Mouse (Mus musculus) cerebellum, postnatal 10 days (tissue): ENCODE data around the gene Lamtor3.
"Not testable (repeated sequence)": the region's sequence is repeated elsewhere in the genome, so short reads cannot be mapped to it uniquely, and the experiment has no call there.

ENCODE experiments used
- DNase-seq, 2 experiments: peaks; one replicate each; pipeline ENCODE4 v3.0.0; 2021; ENCODE audit warnings: mixed read lengths in 2 of 2

Gene Lamtor3

DNA sequence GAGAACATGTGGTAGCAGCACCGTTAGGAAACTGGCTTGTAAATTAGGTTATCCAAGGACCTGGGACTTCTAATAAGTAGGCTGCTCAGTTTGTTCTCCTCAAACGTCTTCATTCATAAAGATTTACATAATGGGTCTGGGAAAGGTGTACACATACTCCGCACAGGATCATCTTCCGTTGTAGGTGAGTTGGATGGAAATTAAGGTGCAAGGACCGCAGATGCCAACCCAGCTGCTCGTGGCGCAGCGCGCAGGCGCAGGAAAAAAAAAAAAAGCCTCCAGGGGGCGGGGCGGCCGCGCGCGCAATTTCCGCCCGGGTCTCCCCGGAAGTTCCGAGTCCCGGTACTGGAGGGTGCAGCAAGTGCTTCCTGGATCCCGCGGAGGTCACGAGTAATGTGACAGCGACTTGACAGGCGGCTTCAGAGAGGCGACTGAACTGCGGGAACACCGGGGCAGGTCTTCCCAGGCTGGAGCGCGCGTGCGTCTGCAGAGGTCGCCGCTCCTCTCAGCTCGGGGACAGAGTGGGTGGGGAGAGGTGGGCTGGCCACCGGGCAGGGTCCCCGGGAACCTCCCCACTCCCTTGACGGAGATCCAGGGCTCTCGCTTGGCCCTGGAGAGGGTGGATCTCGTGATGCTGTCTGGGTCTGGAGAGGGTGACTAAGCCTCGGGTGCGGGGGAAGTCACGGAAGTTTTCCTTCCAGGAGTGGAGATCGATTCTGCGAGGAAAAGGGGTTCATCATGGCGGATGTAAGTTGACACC is at the start of gene Lamtor3:
Gene Lamtor3, plus strand, starts transcription at position 335 of the 760 bp plus-strand sequence.
- peak; percentile 96 for DNase-seq

DNA sequence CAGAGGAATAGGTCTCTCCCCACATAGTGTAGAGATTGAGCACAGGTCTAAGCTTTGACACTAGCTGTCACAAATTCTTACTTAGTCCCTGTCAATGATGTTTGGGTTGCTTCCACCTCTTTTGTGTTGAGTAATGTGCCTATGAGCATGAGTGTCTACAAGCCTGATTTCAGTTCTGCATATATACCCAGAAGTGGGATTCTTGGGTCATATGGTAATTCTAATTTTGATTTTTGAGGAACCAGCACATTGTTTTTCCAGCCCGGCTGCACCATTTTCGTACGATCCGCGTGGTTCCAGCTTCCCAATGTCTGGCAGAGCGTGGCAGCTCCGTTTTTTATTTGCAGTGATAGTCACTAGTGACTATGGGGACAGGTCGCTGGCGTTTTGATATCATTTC is 48.9 kb upstream of the Lamtor3 start:
- DNase-seq, result no peak

DNA sequence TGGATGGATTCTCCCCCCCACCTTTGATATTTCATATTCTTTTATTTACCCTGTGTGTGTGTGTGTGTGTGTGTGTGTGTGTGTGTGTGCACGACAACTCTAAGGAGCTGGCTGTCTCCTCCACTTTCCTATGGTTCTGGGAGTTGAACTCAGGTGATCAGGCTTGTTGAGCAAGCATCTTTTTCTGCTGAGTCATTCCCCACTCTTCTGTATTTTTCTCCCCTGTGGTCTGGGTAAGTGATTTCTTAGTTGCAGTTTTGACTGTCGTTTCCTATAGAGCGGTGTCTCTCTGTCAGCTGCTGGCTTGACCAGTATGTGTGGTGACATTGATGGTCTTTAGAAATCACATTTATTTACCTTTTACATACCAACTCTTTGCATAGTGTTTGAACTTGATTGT is 39.0 kb upstream of the Lamtor3 start:
- no peak for DNase-seq

DNA sequence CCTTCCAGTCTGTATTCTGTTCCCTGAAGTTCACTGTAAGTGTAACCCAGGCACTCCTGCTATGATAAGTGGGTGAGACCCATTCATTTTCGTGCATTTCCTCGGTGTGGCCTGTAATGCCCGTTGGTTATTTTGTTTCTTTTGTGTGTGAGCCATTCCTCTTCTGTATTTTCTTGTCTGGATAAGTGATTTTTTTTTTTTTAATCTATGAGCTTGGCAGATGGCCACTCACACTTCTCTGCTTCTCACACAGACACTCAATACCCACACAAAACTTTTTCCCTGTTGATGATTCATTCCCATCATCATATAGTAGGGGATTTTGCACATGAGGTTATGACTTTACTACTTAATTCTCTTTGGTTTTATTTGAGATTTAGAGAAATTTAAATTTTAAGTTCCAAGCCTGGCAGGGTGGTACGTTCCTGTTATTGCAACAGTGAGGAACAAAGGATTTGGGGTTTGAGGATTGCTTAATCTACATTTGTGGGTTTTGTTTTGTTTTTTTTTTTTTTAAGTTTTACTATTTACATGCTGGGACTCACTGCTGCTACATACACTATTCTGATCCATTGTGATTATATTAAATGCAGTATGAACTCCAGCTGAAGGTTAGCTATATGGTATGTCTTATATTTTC is 38.1 kb upstream of the Lamtor3 start:
- no peak for DNase-seq

DNA sequence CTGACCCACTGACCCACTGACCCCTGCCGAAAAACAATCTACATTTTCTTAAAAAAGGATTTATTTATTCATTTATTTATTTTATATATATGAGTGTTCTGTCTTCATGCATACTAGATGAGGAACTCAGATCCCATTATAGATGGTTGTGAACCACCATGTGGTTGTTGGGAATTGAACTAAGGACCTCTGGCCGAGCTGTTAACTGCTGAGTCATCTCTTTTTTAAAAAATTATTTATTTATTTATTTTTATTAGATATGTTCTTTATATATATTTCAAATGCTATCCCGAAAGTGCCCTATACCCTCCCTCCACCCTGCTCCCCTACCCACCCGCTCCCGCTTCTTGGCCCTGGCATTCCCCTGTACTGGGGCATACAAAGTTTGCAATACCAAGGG is 37.2 kb upstream of the Lamtor3 start:
- DNase-seq, result no peak

DNA sequence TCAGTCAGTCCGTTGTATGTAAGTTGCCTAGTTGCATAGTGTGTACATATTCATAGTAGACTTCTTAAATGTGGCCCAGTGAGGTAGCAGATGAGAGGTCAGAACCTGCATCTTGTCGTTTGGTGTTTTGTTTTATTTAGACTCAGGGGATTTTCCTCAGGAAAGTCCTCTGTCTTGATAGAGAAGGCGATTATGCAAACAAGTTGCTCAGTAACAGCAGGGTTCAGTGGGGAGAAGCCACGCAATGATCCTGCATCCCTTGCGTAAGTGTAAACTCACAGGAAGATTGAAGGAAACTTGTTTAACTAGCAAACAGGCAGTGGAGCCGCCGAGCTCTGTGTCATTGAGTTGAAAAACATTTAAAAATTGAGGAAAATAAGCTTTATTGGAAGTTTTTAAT is 30.3 kb upstream of the Lamtor3 start:
- no peak for DNase-seq

DNA sequence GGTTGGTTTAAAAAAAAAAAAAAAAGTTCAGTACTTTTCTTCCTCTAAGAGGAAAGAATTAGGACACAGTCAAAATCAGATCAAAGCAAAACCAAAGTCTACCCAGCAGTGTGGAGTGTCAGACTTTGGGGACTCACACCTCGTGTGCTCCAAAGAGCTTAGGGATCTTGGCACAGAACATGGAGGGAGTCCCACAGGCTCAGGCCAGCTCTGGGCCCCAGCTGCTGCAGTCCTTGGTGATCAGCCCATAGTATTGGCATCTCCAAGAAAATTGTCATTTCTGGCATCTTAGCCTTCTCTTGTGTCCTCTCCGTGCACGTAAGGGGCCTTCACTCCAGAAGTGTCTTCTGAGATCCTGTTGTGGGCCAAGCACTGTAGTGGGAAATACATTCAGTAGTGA is 27.2 kb upstream of the Lamtor3 start:
- peak; percentile 25 to 33 for DNase-seq

DNA sequence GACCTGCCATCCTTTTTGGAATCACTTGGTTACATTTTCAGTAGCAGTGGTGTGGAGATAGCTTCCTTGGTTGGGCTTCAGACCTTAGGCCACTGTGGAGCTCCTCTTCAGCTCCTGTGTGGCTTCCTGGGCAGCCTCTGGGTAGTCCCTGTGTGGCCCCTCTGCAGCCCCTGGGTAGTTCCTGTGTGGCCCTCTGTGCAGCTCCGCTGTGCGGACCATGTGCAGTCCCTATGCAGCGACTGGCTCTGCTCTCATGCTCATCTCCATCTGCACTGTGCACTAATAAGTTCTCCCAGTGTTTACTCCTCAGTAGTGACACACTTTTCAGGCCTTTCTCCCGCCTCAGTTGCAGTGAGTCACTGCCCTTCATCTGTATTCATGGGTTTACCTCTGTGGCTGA is 26.2 kb upstream of the Lamtor3 start:
- no peak for DNase-seq

DNA sequence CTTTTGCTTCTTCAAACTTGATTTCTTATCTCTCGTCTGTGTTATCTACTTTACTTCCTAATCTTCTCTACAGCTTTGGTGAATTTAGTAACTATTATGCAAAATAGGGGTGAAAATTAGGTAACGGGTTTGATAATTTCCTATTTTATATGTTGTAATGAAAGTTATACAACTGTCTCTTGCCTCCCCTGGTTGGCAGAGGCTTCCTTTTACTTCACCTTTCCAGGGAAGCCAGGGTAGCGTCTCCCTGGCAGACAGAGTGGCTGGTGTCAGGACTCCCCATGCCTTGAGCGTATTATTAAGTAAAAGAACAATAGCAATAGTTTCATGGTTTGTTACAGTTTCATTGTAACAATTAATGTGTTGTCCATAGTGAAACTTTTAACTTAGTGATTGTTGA is 24.5 kb upstream of the Lamtor3 start:
- DNase-seq, result no peak

DNA sequence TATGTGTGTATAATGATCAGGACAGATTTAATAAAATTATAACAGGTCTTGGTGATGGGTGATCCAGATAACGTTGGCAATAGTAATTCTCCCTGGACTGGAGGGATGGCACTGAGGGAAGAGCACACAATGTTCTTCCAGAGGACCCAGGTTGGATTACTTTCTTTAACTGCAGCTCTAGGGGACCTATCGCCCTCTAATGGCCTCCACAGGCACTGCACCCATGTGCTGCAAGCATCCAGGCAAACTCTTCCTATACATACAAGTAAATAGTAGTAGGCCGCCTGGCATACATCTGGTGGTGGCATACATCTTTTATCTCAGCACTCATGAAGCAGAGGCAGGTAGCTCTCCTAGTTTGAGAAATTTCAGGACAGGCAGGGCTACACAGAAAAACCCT is 23.1 kb upstream of the Lamtor3 start:
- DNase-seq, result peak in 1 of 2 experiments; percentile 10

DNA sequence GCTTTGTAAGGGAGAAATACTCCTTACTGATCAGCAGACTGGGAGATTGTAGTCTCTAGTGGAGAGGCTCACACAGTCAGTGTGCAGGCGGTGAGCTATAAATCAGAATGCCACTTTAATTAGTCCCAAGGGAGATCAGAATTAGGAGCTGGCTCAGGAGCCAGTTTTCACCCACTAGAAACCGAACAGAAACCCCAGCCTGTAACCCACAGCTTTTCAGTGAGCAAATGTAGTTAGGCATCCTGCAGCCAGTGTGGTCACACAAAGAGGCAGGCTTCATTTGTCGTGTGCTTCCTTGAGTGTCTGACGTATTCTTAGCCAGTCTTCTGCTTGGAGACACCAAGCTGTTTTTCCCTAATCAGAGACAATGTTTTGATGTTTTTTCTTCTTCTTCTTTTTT is 21.9 kb upstream of the Lamtor3 start:
- no peak for DNase-seq

DNA sequence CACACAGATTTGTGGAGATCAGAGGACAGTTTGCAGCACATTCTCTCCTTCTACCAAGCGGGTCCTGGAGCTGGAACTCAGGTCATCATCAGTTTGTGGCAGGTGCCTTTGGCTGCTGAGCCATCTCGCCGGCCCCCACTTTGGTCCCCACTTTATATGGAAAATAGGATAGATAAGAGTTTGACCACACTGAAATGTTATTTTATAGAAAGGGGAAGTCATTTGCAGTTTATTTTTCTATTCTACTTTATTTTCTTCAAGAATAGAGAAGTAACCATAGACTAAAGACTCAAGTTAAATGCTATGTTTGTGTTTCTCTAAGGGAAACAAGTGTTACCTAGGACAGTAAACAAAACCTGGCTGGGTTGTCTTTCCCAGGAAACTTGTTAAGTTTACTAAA is 21.4 kb upstream of the Lamtor3 start:
- DNase-seq, result no peak

DNA sequence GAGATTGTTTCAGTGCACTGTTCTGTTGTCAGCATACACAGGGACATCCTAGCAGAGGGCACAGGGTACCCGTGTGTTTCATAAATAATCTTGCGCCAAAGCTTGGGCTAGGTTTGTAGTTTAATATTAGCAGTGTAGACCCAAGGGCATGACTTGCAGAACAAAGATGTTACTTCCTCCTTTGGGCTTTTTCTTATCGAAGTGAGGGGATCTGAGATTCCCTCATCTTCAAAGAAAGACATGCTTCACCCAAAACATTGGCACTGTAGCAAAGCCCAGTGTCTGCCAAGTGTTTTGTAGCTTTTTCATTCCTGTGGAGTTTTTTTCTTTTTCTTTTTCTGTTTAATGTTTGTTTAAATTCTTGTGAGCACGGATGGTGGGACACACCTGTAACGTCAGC is 20.6 kb upstream of the Lamtor3 start:
- DNase-seq, result no peak

DNA sequence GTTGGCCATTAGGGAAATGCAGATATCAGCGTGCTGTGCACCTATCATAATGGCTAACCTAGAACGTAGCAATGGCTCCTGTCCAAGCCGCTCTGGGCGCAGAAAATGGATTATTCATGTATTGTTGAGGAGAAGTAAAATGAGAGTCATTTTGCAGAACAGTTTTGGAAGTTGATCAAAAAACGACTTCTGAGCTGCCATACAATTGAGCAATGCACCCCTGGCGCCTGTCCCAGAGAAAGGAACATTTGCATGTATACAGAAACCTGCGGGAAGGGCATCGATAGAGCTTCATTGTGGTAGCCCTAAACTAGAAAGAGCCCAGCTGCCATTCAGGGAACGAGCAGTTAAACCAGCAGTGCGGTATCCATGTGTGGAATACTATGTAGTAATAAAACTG is 18.2 kb upstream of the Lamtor3 start:
- no peak for DNase-seq

DNA sequence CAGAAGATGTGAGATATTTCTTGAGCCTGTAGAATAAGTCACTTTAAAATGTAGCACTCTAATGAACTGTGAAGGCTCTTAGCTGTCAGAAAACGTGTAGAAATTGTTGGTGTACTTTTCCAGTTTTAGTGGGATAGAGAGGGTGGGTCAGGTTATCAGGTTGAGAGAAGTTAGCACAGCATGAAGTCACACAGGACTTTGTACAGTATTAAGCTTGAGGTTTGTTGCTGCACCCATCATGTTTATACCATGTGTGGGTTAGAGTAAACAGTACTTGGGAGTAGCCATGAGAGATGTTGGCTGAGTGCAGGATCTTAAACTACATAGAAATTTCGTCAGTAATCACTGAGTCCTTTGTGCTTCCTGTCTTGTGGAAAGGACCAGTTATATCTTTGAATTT is 5.2 kb upstream of the Lamtor3 start:
- DNase-seq, result no peak

DNA sequence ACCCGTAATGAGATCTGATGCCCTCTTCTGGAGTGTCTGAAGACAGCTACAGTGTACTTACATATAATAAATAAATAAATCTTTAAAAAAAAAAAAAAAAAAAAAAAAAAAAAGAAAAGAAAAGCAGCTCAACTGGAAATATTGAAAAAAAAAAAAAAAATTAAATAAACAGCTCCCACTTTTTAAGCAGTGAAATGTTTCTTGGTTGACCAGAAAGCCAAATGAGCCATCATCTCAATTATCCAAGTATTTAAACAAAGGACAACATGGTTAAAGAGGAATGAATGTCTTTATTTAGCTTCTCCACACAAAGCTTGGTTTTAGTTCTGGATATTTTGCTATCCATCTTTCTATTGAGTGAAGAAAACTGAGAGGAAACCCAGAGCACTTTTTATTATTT is 3.7 kb upstream of the Lamtor3 start:
- not testable (repeated sequence) for DNase-seq

DNA sequence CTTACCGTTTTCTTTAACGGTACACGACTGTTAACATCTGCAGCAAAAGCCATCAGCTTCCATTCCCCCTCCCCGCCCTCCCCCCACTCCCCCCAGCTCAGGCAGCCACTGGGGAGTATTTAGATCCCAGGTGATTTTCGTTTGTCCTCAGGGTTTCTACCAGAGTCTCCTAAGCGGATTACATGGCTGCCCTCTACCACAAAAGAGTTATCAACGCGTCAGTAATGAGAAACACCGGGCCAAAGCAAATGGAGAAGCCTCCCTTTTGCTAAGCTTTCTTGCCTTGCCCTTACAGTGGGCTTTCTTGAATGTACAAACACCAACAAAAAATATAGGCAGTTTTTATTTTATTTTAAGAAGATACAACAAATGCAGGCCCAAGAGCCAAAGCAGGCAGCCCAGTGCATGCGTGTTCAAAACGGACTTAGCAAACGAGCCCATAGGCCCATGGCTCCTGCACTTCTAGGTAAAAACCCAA is 573 bp upstream of the Lamtor3 start:
- no peak for DNase-seq

DNA sequence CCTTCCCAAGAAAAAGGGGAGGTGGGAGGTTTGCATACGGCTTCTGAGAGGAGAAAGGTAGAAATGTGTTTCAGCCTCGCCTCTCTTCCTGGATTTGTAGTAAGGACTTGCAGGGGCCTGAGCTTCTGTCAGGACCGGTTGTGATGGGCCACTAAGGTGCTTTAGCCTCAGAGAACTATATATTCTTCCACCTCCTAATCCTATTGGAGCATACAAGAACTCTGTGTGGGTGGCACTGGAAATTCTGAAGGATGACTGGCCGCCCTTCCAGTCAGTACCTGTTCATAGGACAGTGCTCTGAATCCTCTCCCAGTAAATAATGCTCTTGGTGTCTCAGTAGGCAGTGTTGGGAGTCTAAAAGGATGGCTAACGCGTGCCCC is 616 bp downstream of the Lamtor3 start:
- DNase-seq, result no peak

DNA sequence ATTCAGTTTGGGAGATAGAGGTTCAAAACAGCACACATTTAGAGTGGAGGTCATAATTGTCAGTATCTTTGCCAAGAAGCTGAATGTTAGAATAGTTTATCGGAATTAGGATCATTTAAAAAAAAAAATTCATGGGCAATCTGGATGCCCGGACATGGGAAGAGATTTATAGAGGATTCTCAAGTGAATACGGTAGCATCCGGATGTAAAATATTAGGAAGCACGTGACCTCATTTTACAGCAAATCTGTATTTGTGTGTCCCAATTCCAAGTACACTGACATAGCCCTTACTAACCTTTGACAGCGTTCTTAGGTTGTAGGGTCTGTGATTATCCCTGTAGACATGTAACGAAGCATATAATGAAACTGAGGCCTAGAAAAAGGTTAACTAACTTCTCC is 1.1 kb downstream of the Lamtor3 start:
- no peak for DNase-seq

DNA sequence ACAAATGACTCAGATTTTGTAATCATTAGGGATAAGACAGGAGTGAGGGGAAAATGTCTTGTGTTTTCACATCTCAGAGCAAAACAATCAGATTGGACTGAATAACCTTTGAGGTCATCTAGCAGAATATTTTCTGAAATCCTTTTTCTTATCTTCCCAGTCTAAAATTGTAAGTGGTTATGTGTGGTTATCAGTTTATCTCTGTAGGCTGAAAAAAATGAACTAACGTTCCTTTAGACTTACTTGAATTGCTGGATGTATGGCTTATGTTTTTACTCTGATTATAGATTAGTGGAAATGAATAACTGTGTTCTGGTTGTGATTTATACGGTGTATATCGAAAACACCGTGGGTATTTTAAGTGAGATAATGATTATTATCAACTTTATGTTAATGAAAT is 2.3 kb downstream of the Lamtor3 start:
- DNase-seq, result no peak

DNA sequence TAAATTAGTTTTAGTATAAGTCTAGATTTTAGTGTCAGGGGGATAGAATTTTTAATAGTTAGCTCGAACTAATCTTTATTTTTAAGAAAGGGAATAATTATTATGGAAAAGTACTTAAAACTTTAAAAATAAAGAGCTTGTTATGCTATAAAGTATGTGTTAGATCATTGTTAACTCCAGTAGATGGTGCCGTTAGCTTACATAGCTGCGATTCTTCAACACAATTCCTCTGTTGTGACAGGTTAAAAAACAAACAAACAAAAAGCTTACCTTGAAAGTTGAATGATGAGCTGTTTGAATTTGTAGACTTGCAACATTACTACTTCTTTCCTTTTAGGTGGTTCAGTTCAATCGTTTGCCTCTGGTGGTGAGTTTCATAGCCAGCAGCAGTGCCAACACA is 8.7 kb downstream of the Lamtor3 start:
- DNase-seq, result no peak

DNA sequence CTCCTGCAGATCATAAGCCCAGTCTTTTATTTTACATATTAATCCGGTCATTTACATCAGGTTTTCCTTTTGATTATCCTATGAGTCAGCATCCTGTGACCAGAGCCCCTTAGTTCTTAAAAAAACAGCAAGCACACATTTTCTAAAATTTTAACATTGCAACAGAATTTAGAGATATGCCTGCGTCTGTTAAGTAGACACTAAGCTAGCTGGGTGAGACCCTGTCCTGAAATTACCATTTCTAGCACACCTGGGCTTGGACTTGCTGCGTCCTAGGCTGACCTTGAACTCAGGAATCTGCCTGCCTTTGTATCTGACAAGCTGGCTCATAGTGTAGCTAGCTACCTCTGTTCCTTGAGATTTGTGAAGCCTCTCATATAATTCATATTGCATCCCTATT is 11.6 kb downstream of the Lamtor3 start:
- no peak for DNase-seq

DNA sequence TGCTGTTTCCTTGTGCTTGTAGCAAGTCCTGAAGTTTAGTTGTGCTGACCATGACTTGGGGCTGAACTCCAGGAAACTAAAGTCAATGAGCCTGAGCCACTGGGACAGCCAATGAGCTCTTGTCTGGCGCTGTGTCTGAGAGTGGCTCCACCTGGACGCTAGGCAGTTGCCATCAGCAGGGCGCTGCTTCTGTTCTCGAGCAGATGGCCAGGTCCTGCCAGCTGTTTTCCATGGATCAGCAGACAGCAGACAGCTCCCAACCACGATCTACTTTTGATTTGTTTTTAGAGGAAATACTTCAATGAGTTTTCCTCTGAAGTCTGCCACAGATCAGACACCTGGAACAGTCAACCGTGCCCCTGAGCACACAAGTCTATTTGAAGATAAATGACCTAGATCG is 14.4 kb downstream of the Lamtor3 start:
- DNase-seq, result peak in 1 of 2 experiments; percentile 16

DNA sequence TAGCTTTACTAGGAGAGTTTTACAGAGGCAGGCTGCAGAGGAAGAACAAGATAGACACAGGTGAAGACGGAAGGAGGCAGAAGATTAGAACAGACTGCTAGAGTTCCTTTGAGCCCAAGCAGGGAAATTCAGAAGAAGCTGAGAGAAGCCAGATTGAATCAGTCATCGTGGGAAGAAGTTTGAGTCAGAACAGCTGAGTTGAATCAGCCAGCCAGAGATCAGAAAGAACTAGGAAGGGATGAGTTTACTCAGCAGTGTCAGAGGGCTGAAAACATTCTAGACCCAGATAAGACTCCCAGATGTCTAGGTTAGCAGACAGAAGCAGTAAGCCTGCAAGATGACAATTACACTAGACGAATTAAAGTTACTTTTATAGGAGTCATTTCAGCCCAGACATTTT is 15.7 kb downstream of the Lamtor3 start:
- no peak for DNase-seq
